Mouse (Mus musculus): Measurements from ENCODE around the gene Rif1. TPM values are rescaled to one million over a fixed set of nuclear protein-coding genes. Genes with fewer than 3 reads are reported as not detected.
A peak's percentile ranks its signal among the peaks of the same experiment; 100 is the strongest.

Rif1 gene
- polyA plus RNA-seq, 2 experiments: 25.6 to 45.2 TPM

- no peak for ATAC-seq (ENCODE audit: low FRiP score, low read depth)
- 49% methylated on average over 13 of the region's 13 CpGs for WGBS
- H3K4me3 ChIP-seq (replicated peaks; ENCODE audit: low read length): no peak overlapping the region
- peaks cover 9% of the 10 kb centered on the region; the same call in 1 of the 2 replicates for H3K4me1 ChIP-seq (ENCODE audit: control insufficient read depth, insufficient read depth, low read length)
- no peak overlapping the region for H3K27ac ChIP-seq (replicated peaks; ENCODE audit: low read depth, low read length)
- H3K36me3 ChIP-seq (ENCODE audit: control insufficient read depth, insufficient read depth, low read length): peaks cover 14% of the 10 kb centered on the region
- H3K9ac ChIP-seq (ENCODE audit: low read depth, low read length, severe bottlenecking): no peak overlapping the region
- H3K4me2 ChIP-seq (replicated peaks; ENCODE audit: low read depth, low read length, severe bottlenecking): no peak overlapping the region
- no peaks in the 10 kb centered on the region for H3K9me3 ChIP-seq (ENCODE audit: control insufficient read depth, low read length)
- no peaks in the 10 kb centered on the region for H3K27me3 ChIP-seq (ENCODE audit: control insufficient read depth, insufficient read depth, low read length)
- no peak for DNase-seq (ENCODE audit: low spot score)
- TF ChIP-seq POLR2A (IDR thresholded peaks at IDR 0.05; ENCODE audit: borderline replicate concordance, extremely low read depth, insufficient read depth, insufficient read length): no peak
Measured at GRCm38 (mm10) chr2:52071241-52071991, 1.2 kb upstream of the Rif1 start.

GRCm38 (mm10) chr2:52072065-52072490, 554 bp upstream of the Rif1 start:
- H3K4me2 ChIP-seq (replicated peaks; ENCODE audit: low read depth, low read length, severe bottlenecking): peak overlapping the region; percentile 60
- H3K9ac ChIP-seq (ENCODE audit: low read depth, low read length, severe bottlenecking): peak overlapping the region; percentile 91
- no peak for TF ChIP-seq POLR2A (IDR thresholded peaks at IDR 0.05; ENCODE audit: borderline replicate concordance, extremely low read depth, insufficient read depth, insufficient read length)
- H3K4me3 ChIP-seq (replicated peaks; ENCODE audit: low read length): peak overlapping the region; percentile 100
- peak overlapping the region; percentile 87; the same call in 1 of the 2 replicates for H3K27ac ChIP-seq (replicated peaks; ENCODE audit: low read depth, low read length)
- no peaks in the 10 kb centered on the region for H3K27me3 ChIP-seq (ENCODE audit: control insufficient read depth, insufficient read depth, low read length)
- DNase-seq (ENCODE audit: low spot score) (no peak), ATAC-seq (ENCODE audit: low FRiP score, low read depth) (peak; percentile 13; the same call in 1 of the 2 replicates)
- WGBS: 4% methylated on average over 10 of the region's 10 CpGs
- no peaks in the 10 kb centered on the region for H3K9me3 ChIP-seq (ENCODE audit: control insufficient read depth, low read length)
- peaks cover 9% of the 10 kb centered on the region; the same call in 1 of the 2 replicates for H3K4me1 ChIP-seq (ENCODE audit: control insufficient read depth, insufficient read depth, low read length)
- H3K36me3 ChIP-seq (ENCODE audit: control insufficient read depth, insufficient read depth, low read length): peaks cover 17% of the 10 kb centered on the region

DNA sequence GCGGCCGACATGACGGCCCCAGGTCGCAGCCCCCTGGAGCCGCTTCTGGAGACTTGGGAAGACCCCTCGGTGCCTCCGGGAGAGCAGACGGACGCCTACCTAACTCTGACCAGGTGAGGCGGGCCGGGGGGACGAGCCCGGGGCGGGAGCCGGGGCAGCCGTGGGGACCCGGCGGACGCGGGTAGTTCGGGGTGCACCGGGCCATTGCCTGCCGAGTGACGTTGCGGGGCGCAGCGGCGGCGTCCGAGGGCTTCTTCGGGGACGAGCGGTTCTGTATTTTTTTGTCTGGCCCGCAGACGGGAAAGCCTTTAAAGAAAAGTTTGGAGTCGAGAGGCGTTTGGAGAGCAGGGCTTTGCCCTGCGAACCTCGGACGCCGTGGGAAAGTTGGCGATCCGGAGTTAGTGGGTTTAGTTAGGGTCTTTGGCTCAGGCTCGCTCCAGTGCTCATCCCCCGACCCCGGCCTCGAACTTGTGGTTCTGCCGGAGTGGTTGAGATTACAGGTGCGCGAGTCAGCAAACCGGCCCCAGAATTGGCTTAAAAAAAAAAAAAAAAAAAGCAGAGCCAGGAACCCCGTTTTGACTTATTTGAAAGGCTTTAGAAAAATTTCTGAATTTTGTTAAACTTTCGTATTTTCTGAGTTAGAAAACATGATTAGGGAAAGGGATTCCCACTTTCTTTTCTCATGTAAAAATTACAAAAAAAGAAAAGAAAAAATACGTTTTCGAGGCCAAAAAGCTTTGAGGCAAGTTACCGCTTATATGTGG, 691 bp downstream of the Rif1 start:
- TF ChIP-seq POLR2A (IDR thresholded peaks at IDR 0.05; ENCODE audit: borderline replicate concordance, extremely low read depth, insufficient read depth, insufficient read length): no peak
- Histone ChIP-seq H3K4me2 (replicated peaks; ENCODE audit: low read depth, low read length, severe bottlenecking) (peak overlapping the region; percentile 60), H3K4me1 (ENCODE audit: control insufficient read depth, insufficient read depth, low read length) (peaks cover 9% of the 10 kb centered on the region; the same call in 1 of the 2 replicates), H3K9me3 (ENCODE audit: control insufficient read depth, low read length) (no peaks in the 10 kb centered on the region), H3K36me3 (ENCODE audit: control insufficient read depth, insufficient read depth, low read length) (peaks cover 27% of the 10 kb centered on the region), H3K27me3 (ENCODE audit: control insufficient read depth, insufficient read depth, low read length) (no peaks in the 10 kb centered on the region), H3K27ac (replicated peaks; ENCODE audit: low read depth, low read length) (peak overlapping the region; percentile 87), H3K9ac (ENCODE audit: low read depth, low read length, severe bottlenecking) (peak overlapping the region; percentile 91), H3K4me3 (replicated peaks; ENCODE audit: low read length) (peak overlapping the region; percentile 100)
- WGBS: 2% methylated on average over 54 of the region's 56 CpGs
- no peak for ATAC-seq (ENCODE audit: low FRiP score, low read depth)
- DNase-seq (ENCODE audit: low spot score): peak; percentile 38

DNA sequence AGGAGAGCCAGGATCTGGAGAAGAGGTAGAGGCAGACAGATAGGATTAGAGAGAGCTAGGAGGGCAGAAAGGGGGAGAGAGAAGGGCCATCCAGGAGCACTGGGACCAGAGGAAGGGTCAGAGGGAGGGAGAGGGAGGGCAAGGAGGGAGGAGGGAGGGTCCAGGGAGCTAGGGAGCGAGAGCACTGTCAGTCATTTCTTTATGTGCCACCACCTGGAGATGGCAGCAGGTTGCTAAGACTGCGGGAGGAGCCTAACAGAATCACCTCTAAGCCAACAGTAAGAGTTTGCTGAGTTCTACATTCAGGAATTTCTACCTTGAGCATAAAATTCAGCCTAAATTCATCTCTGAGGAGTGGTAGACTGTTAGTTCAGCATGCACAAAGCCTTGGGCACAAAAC, 6.0 kb downstream of the Rif1 start:
- no peak for TF ChIP-seq POLR2A (IDR thresholded peaks at IDR 0.05; ENCODE audit: borderline replicate concordance, extremely low read depth, insufficient read depth, insufficient read length)
- peaks cover 67% of the 10 kb centered on the region for H3K36me3 ChIP-seq (ENCODE audit: control insufficient read depth, insufficient read depth, low read length)

GRCm38 (mm10) chr2:52084013-52084412, 11.4 kb downstream of the Rif1 start:
- H3K27ac ChIP-seq (replicated peaks; ENCODE audit: low read depth, low read length): no peak overlapping the region
- no peak for TF ChIP-seq POLR2A (IDR thresholded peaks at IDR 0.05; ENCODE audit: borderline replicate concordance, extremely low read depth, insufficient read depth, insufficient read length)
- ATAC-seq (ENCODE audit: low FRiP score, low read depth): no peak
- H3K9me3 ChIP-seq (ENCODE audit: control insufficient read depth, low read length): no peaks in the 10 kb centered on the region
- no peak for DNase-seq (ENCODE audit: low spot score)
- H3K36me3 ChIP-seq (ENCODE audit: control insufficient read depth, insufficient read depth, low read length): peaks cover 75% of the 10 kb centered on the region
- no peak overlapping the region for H3K4me2 ChIP-seq (replicated peaks; ENCODE audit: low read depth, low read length, severe bottlenecking)
- no peaks in the 10 kb centered on the region for H3K27me3 ChIP-seq (ENCODE audit: control insufficient read depth, insufficient read depth, low read length)
- no peak overlapping the region for H3K4me3 ChIP-seq (replicated peaks; ENCODE audit: low read length)
- H3K4me1 ChIP-seq (ENCODE audit: control insufficient read depth, insufficient read depth, low read length): no peaks in the 10 kb centered on the region
- H3K9ac ChIP-seq (ENCODE audit: low read depth, low read length, severe bottlenecking): no peak overlapping the region
- 88% methylated on average over 3 of the region's 3 CpGs for WGBS

More for the DNA sequence above, 6.0 kb downstream of the Rif1 start:
- 97% methylated on average over 2 of the region's 2 CpGs for WGBS
- no peak overlapping the region for H3K4me3 ChIP-seq (replicated peaks; ENCODE audit: low read length)
- 0 out of 2 replicates have a peak, but pooled peaks cover 4% of the 10 kb centered on the region for H3K4me1 ChIP-seq (ENCODE audit: control insufficient read depth, insufficient read depth, low read length)
- H3K9me3 ChIP-seq (ENCODE audit: control insufficient read depth, low read length): no peaks in the 10 kb centered on the region
- no peaks in the 10 kb centered on the region for H3K27me3 ChIP-seq (ENCODE audit: control insufficient read depth, insufficient read depth, low read length)
- H3K9ac ChIP-seq (ENCODE audit: low read depth, low read length, severe bottlenecking): no peak overlapping the region
- ATAC-seq (ENCODE audit: low FRiP score, low read depth) (no peak), DNase-seq (ENCODE audit: low spot score) (no peak)
- no peak overlapping the region for H3K27ac ChIP-seq (replicated peaks; ENCODE audit: low read depth, low read length)
- no peak overlapping the region for H3K4me2 ChIP-seq (replicated peaks; ENCODE audit: low read depth, low read length, severe bottlenecking)
